ENCODE assay signal across 10 mouse cellular contexts in genomic region chr3:36209776-36210555, GRCm38 (mm10). TPM values are rescaled to one million over a fixed set of nuclear protein-coding genes. Genes with fewer than 3 reads are reported as not detected.
A peak's percentile ranks its signal among the peaks of the same experiment; 100 is the strongest.
DNase-seq lines count a peak whose midpoint lies in the region; ATAC-seq lines count a peak whose summit lies in the region.
"Had no signal": no experiment of that assay in that cellular context is flagged by ENCODE, and none has a peak within 500 bp of the region (broad histone marks: within the 10 kb centered on the region; RNA-seq: fewer than 3 reads in every experiment).

No protein-coding gene starts in this region.

- DNase-seq in forebrain, embryonic 11.5 days (ENCODE audit: low spot score), result no peak
- DNase-seq in A20 (ENCODE audit: low read depth, low spot score), result peak; percentile 64
- peak; percentile 6 for DNase-seq in cerebellum, adult 9-11 months
- DNase-seq in heart, postnatal 14 days, result peak; percentile 25 to 53
- peak; percentile 39 for DNase-seq in layer of hippocampus, adult 9-10 months (ENCODE audit: low spot score)

- no peak overlapping the region for H3K27ac ChIP-seq in forebrain, embryonic 13.5 days
- no peak overlapping the region for H3K27ac ChIP-seq in forebrain, embryonic 11.5 days (ENCODE audit: low read depth, low read length)
- H3K27ac ChIP-seq in midbrain, embryonic 15.5 days, result no peak overlapping the region
- H3K27ac ChIP-seq: heart, embryonic 13.5 days had no signal

- H3K4me3 ChIP-seq in forebrain, embryonic 13.5 days, result no peak overlapping the region
- no peak overlapping the region for H3K4me3 ChIP-seq in forebrain, embryonic 11.5 days (ENCODE audit: low read depth, low read length)
- no peak overlapping the region for H3K4me3 ChIP-seq in midbrain, embryonic 15.5 days
- H3K4me3 ChIP-seq: heart, embryonic 13.5 days had no signal

- H3K4me2 ChIP-seq in forebrain, embryonic 13.5 days, result no peak overlapping the region
- H3K4me2 ChIP-seq in forebrain, embryonic 11.5 days (ENCODE audit: low read depth, low read length, severe bottlenecking), result no peak overlapping the region
- no peak overlapping the region for H3K4me2 ChIP-seq in midbrain, embryonic 15.5 days
- H3K4me2 ChIP-seq: heart, embryonic 13.5 days had no signal

- ATAC-seq in forebrain, embryonic 13.5 days, result peak; percentile 86
- ATAC-seq in forebrain, embryonic 11.5 days (replicated peaks; ENCODE audit: low FRiP score), result no peak
- peak; percentile 93 for ATAC-seq in midbrain, embryonic 15.5 days (replicated peaks)
- ATAC-seq in erythroblast, adult 5-6 weeks (replicated peaks; ENCODE audit: low FRiP score, poor library complexity, severe bottlenecking), result no peak

- intact Hi-C loops in heart, postnatal 14 days (cut with DNase I), result loop anchor here (1.0 kb wide), 2 partner anchors 232 to 285 kb away; no protein-coding TSS in a partner anchor

- 60% methylated on average over 11 of the region's 11 CpGs for WGBS in forebrain, embryonic 13.5 days
- 74% methylated on average over 11 of the region's 11 CpGs for WGBS in forebrain, embryonic 11.5 days
- WGBS in midbrain, embryonic 15.5 days, result 65% methylated on average over 11 of the region's 11 CpGs

- no peaks in the 10 kb centered on the region for H3K27me3 ChIP-seq in forebrain, embryonic 13.5 days
- no peaks in the 10 kb centered on the region for H3K27me3 ChIP-seq in forebrain, embryonic 11.5 days (ENCODE audit: control insufficient read depth, insufficient read depth, low read length)
- H3K27me3 ChIP-seq in midbrain, embryonic 15.5 days (replicated peaks), result no peaks in the 10 kb centered on the region
- H3K27me3 ChIP-seq: heart, embryonic 13.5 days had no signal

- H3K4me1 ChIP-seq in forebrain, embryonic 13.5 days, result peaks cover 14% of the 10 kb centered on the region
- H3K4me1 ChIP-seq in forebrain, embryonic 11.5 days (replicated peaks; ENCODE audit: control insufficient read depth, insufficient read depth, low read length), result no peaks in the 10 kb centered on the region
- no peaks in the 10 kb centered on the region for H3K4me1 ChIP-seq in midbrain, embryonic 15.5 days

- H3K36me3 ChIP-seq in forebrain, embryonic 13.5 days (ENCODE audit: poor library complexity, severe bottlenecking), result no peaks in the 10 kb centered on the region
- H3K36me3 ChIP-seq in forebrain, embryonic 11.5 days (ENCODE audit: control insufficient read depth, insufficient read depth, low read length), result no peaks in the 10 kb centered on the region
- no peaks in the 10 kb centered on the region for H3K36me3 ChIP-seq in midbrain, embryonic 15.5 days (replicated peaks)
- H3K36me3 ChIP-seq: heart, embryonic 13.5 days had no signal

- H3K9ac ChIP-seq in forebrain, embryonic 13.5 days, result no peak overlapping the region
- no peak overlapping the region for H3K9ac ChIP-seq in forebrain, embryonic 11.5 days (ENCODE audit: low read length)
- H3K9ac ChIP-seq in midbrain, embryonic 15.5 days, result no peak overlapping the region
- H3K9ac ChIP-seq: heart, embryonic 13.5 days had no signal

- H3K9me3 ChIP-seq in forebrain, embryonic 13.5 days (replicated peaks), result no peaks in the 10 kb centered on the region
- H3K9me3 ChIP-seq in forebrain, embryonic 11.5 days (ENCODE audit: control insufficient read depth, low read length), result no peaks in the 10 kb centered on the region
- no peaks in the 10 kb centered on the region for H3K9me3 ChIP-seq in midbrain, embryonic 15.5 days
- H3K9me3 ChIP-seq: heart, embryonic 13.5 days had no signal

RNA-seq across cellular contexts. Expression of gene Qrfpr, which starts 12.1 kb away (rescaled TPM):
- polyA plus RNA-seq in forebrain, embryonic 13.5 days (2015; fragmentation: Nextera tagmentation; extraction: Ambion mirVana), result 2.0 and 2.6 TPM in 2 replicates
- polyA plus RNA-seq in forebrain, embryonic 11.5 days (2014; fragmentation: Nextera tagmentation; extraction: Ambion mirVana), result 0.29 and 0.31 TPM in 2 replicates
- not detected for total RNA-seq in heart, postnatal 14 days (2021)
- 0.89 and 1.7 TPM in 2 replicates for polyA plus RNA-seq in midbrain, embryonic 15.5 days (2015; fragmentation: Nextera tagmentation; extraction: Ambion mirVana)
- total RNA-seq in erythroblast, adult 5-6 weeks (2015; ENCODE audit: low replicate concordance), result not detected in 2 replicates
- total RNA-seq in erythroblast, adult 5-6 weeks (2017; ENCODE audit: low replicate concordance), result not detected in 2 replicates
- total RNA-seq: ES-E14 had no signal

RNA-seq across cellular contexts. Expression of gene D3Ertd254e, which starts 59.1 kb away (rescaled TPM):
- 10.6 and 12.3 TPM in 2 replicates for polyA plus RNA-seq in forebrain, embryonic 13.5 days (2015; fragmentation: Nextera tagmentation; extraction: Ambion mirVana)
- 10.6 and 11.1 TPM in 2 replicates for polyA plus RNA-seq in forebrain, embryonic 11.5 days (2014; fragmentation: Nextera tagmentation; extraction: Ambion mirVana)
- total RNA-seq in heart, postnatal 14 days (2021), result 1 to 10 TPM; 4.3 to 4.4 TPM
- polyA plus RNA-seq in midbrain, embryonic 15.5 days (2015; fragmentation: Nextera tagmentation; extraction: Ambion mirVana), result 16.3 and 18.0 TPM in 2 replicates
- under 0.01 and 1.0 TPM in 2 replicates for total RNA-seq in erythroblast, adult 5-6 weeks (2015; ENCODE audit: low replicate concordance)
- 0.28 and 1.1 TPM in 2 replicates for total RNA-seq in erythroblast, adult 5-6 weeks (2017; ENCODE audit: low replicate concordance)

Comparison
In these comparisons a context has a peak if more than half of its experiments do, and no peak if none do; other contexts are left out.
1. ATAC-seq: peak in forebrain, embryonic 13.5 days (single experiment) and midbrain, embryonic 15.5 days (single experiment); none in forebrain, embryonic 11.5 days (single experiment) and erythroblast, adult 5-6 weeks (single experiment).